In genomic region chr10:76732881-76733676, GRCm38 (mm10) we compare ENCODE assay signal across 7 mouse cellular contexts. TPM values are rescaled to one million over a fixed set of nuclear protein-coding genes. Genes with fewer than 3 reads are reported as not detected.
DNase-seq lines count a peak whose midpoint lies in the region; ATAC-seq and TF ChIP-seq lines count a peak whose summit lies in the region.

No protein-coding gene starts in this region.

- no peaks in the 10 kb centered on the region for H3K27me3 ChIP-seq in hindbrain, embryonic 16.5 days (replicated peaks; ENCODE audit: control insufficient read depth, insufficient read depth, low read length)

- no peak overlapping the region for H3K4me3 ChIP-seq in hindbrain, embryonic 16.5 days (ENCODE audit: low read length)
- H3K4me3 ChIP-seq in left cerebral cortex, adult 2 months: 0 out of 2 replicates have a peak overlapping the region, but pooled peaks have one; percentile 21

- H3K9me3 ChIP-seq in hindbrain, embryonic 16.5 days (ENCODE audit: control insufficient read depth, low read length): no peaks in the 10 kb centered on the region

- peak overlapping the region; percentile 41 for H3K9ac ChIP-seq in hindbrain, embryonic 16.5 days (ENCODE audit: low read depth, low read length)

- H3K27ac ChIP-seq in hindbrain, embryonic 16.5 days (ENCODE audit: low read depth, low read length): peak overlapping the region; percentile 9; the same call in 1 of the 2 replicates
- H3K27ac ChIP-seq in left cerebral cortex, adult 2 months: peak overlapping the region; percentile 45; the same call in 1 of the 2 replicates

- H3K36me3 ChIP-seq in hindbrain, embryonic 16.5 days (ENCODE audit: control insufficient read depth, insufficient read depth, low read length): no peaks in the 10 kb centered on the region

- peak; percentile 44 to 61 for DNase-seq in adrenal gland, adult 18-20 months (ENCODE audit: low spot score in 2 of 2)
- peak; percentile 61 to 81 for DNase-seq in cerebellum, postnatal 4 days (ENCODE audit: low spot score in 2 of 2)
- DNase-seq in gastrocnemius, adult 8-10 months (ENCODE audit: low spot score in 2 of 2): peak; percentile 66 to 79
- DNase-seq in left cerebral cortex, adult 2 months (ENCODE audit: extremely low spot score in 1 of 2, low spot score in 2 of 2): peak; percentile 66 to 79
- DNase-seq in skeletal muscle tissue, adult 2 months (ENCODE audit: low read depth, low spot score): peak; percentile 89

- peak; percentile 70 for TF ChIP-seq CTCF in left cerebral cortex, adult 2 months (IDR thresholded peaks at IDR 0.05)

- WGBS in hindbrain, embryonic 16.5 days: 15% methylated on average over 17 of the region's 17 CpGs

- H3K4me2 ChIP-seq in hindbrain, embryonic 16.5 days (ENCODE audit: low read length): peak overlapping the region; percentile 27

- H3K4me1 ChIP-seq in hindbrain, embryonic 16.5 days (ENCODE audit: control insufficient read depth, insufficient read depth, low read depth, low read length): peaks cover 11% of the 10 kb centered on the region

- intact Hi-C loops in left cerebral cortex, adult 2 months (cut with DNase I): loop anchor here (5.0 kb wide), 3 partner anchors 66 to 266 kb away; partner anchors contain the start of genes Mcm3ap and Ybey

- peak; percentile 85 for ATAC-seq in hindbrain, embryonic 16.5 days
- ATAC-seq in megakaryocyte-erythroid progenitor cell, adult 5-6 weeks (replicated peaks; ENCODE audit: low FRiP score, low TSS enrichment, poor library complexity, severe bottlenecking): peak; percentile 58

RNA-seq across cellular contexts. Expression of gene Col6a1, which starts 7.1 kb away (rescaled TPM):
- 100 to 1,000 TPM; 125 to 158 TPM for total RNA-seq in adrenal gland, adult 18-20 months (2021)
- total RNA-seq in gastrocnemius, adult 8-10 months (2022): 10 to 100 TPM; 11.6 to 27.0 (median 15.2) TPM
- 26.5 and 43.1 TPM in 2 replicates for polyA plus RNA-seq in hindbrain, embryonic 16.5 days (2015; fragmentation: Nextera tagmentation; extraction: Ambion mirVana)
- total RNA-seq in left cerebral cortex, adult 2 months (2021): 10 to 100 TPM; 37.5 to 51.9 TPM
- not detected in 2 replicates for total RNA-seq in megakaryocyte-erythroid progenitor cell, adult 5-6 weeks (2014; fragmentation: Nextera tagmentation)
- not detected in 2 replicates for total RNA-seq in megakaryocyte-erythroid progenitor cell, adult 5-6 weeks (2017)

Comparison
In these comparisons a context has a peak if more than half of its experiments do, and no peak if none do; other contexts are left out.
1. RNA of gene Col6a1, which starts 7.1 kb away (total RNA-seq): 125 to 158 TPM in adrenal gland, adult 18-20 months, 37.5 to 51.9 TPM in left cerebral cortex, adult 2 months and 11.6 to 27.0 TPM in gastrocnemius, adult 8-10 months; not detected in megakaryocyte-erythroid progenitor cell, adult 5-6 weeks; every median in the first group is over 10 times any median in the second.
2. Peak in every context shown above with its lines, with median percentiles within 50 percentile points of each other: DNase-seq.